Comparison of ENCODE assay signal across 16 mouse cellular contexts in genomic region chr10:25714041-25714440, GRCm38 (mm10).
DNase-seq lines count a peak whose midpoint lies in the region; ATAC-seq and TF ChIP-seq lines count a peak whose summit lies in the region.
"Had no signal": no experiment of that assay in that cellular context is flagged by ENCODE, and none has a peak within 500 bp of the region (broad histone marks: within the 10 kb centered on the region; RNA-seq: fewer than 3 reads in every experiment).

No protein-coding gene starts in this region.

- no peak overlapping the region for H3K4me3 ChIP-seq in C2C12 (ENCODE audit: insufficient read depth, poor library complexity, severe bottlenecking)
- no peak overlapping the region for H3K4me3 ChIP-seq in hindbrain, embryonic 12.5 days
- H3K4me3 ChIP-seq: embryonic facial prominence, embryonic 15.5 days; gastrocnemius, adult 2 months; limb, embryonic 12.5 days; midbrain, embryonic 12.5 days had no signal

- intact Hi-C loops in heart, postnatal 25 days (cut with DNase I), result no loop called here

- TF ChIP-seq CTCF in C2C12 (IDR thresholded peaks at IDR 0.05; ENCODE audit: control insufficient read depth, insufficient read depth, insufficient read length), result no peak

- H3ac ChIP-seq in C2C12 (ENCODE audit: control insufficient read depth, insufficient read length, low read depth), result no peak overlapping the region

- H3K79me3 ChIP-seq in C2C12 (ENCODE audit: low read depth), result no peaks in the 10 kb centered on the region

- no peaks in the 10 kb centered on the region for H3K27me3 ChIP-seq in C2C12 (ENCODE audit: control insufficient read depth, insufficient read depth, insufficient read length)
- H3K27me3 ChIP-seq in hindbrain, embryonic 12.5 days, result no peaks in the 10 kb centered on the region
- H3K27me3 ChIP-seq: embryonic facial prominence, embryonic 15.5 days; limb, embryonic 12.5 days; midbrain, embryonic 12.5 days had no signal

- no peak overlapping the region for H3K9ac ChIP-seq in hindbrain, embryonic 12.5 days
- H3K9ac ChIP-seq: embryonic facial prominence, embryonic 15.5 days; limb, embryonic 12.5 days; liver, postnatal 0 days; midbrain, embryonic 12.5 days had no signal

- no peak for ATAC-seq in hindbrain, embryonic 12.5 days (ENCODE audit: low FRiP score)
- ATAC-seq: activated CD4-positive, CD25-positive, alpha-beta regulatory T cell, adult 4 months; inflammation-experienced regulatory T-cells, adult 6 months; liver, postnatal 0 days had no signal

- no peaks in the 10 kb centered on the region for H3K79me2 ChIP-seq in C2C12 (ENCODE audit: control insufficient read depth, insufficient read depth)

- H3K4me2 ChIP-seq in hindbrain, embryonic 12.5 days (replicated peaks), result no peak overlapping the region
- H3K4me2 ChIP-seq: embryonic facial prominence, embryonic 15.5 days; limb, embryonic 12.5 days; midbrain, embryonic 12.5 days had no signal

- H3K27ac ChIP-seq in hindbrain, embryonic 12.5 days, result no peak overlapping the region
- H3K27ac ChIP-seq: embryonic facial prominence, embryonic 15.5 days; gastrocnemius, adult 2 months; limb, embryonic 12.5 days; midbrain, embryonic 12.5 days had no signal

- WGBS in hindbrain, embryonic 12.5 days, result 68% methylated on average over 12 of the region's 12 CpGs

- no peaks in the 10 kb centered on the region for H3K9me3 ChIP-seq in hindbrain, embryonic 12.5 days (replicated peaks)
- H3K9me3 ChIP-seq: embryonic facial prominence, embryonic 15.5 days; limb, embryonic 12.5 days; midbrain, embryonic 12.5 days had no signal

- peak; percentile 18 to 26 for DNase-seq in lung, adult 18-20 months
- no peak for DNase-seq in lung, postnatal 10 days
- peak; percentile 3 for DNase-seq in adipocyte (ENCODE audit: low spot score)
- DNase-seq in heart, postnatal 25 days (ENCODE audit: low spot score), result peak; percentile 3
- DNase-seq in embryo, embryonic 10 days (ENCODE audit: low spot score), result no peak
- DNase-seq: cerebellum, postnatal 25 days; gastrocnemius, adult 2 months; kidney, postnatal 36 days; liver, postnatal 0 days had no signal

- H3K36me3 ChIP-seq in C2C12 (ENCODE audit: control insufficient read depth, insufficient read depth), result no peaks in the 10 kb centered on the region
- no peaks in the 10 kb centered on the region for H3K36me3 ChIP-seq in hindbrain, embryonic 12.5 days
- H3K36me3 ChIP-seq: embryonic facial prominence, embryonic 15.5 days; limb, embryonic 12.5 days; midbrain, embryonic 12.5 days had no signal

- H3K4me1 ChIP-seq in hindbrain, embryonic 12.5 days, result no peaks in the 10 kb centered on the region
- H3K4me1 ChIP-seq: limb, embryonic 12.5 days had no signal

TF ChIP-seq in C2C12, 6 proteins besides CTCF, POLR2A, EP300 and RAD21:
- no peak for TF ChIP-seq USF1 (IDR thresholded peaks at IDR 0.05; ENCODE audit: low read depth)
- TF ChIP-seq CEBPB (IDR thresholded peaks at IDR 0.05; ENCODE audit: low read depth), result peak; percentile 30
TF ChIP-seq in C2C12: peak in this region for 1.

Comparison
In these comparisons a context has a peak if more than half of its experiments do, and no peak if none do; other contexts are left out.
1. DNase-seq: peak in lung, adult 18-20 months (2 of 2), adipocyte (single experiment) and heart, postnatal 25 days (single experiment); none in lung, postnatal 10 days (single experiment) and embryo, embryonic 10 days (single experiment).